Mouse (Mus musculus): Measurements from ENCODE around the gene Cabp7.

DNA sequence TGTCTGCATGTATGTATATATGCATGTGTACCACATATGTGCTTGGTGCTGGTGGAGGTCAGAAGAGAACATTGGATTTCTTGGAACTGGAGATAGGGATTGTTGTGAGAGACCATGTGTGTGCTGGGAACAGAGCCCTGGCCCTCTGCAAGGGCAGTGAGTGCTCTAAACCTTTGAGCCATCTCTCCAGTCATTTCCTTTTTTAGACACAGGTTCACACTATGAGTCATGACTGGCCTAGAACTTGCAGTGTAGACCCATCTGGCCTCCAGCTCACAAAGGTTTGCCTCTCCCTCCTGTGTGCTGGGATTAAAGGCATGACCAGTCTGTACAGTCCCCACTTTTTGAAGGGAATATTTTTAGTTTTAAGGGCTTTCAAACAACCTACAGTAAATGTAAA is 33.8 kb downstream of the Cabp7 start:
- no peak for TF ChIP-seq CTCF (conservative IDR thresholded peaks at IDR 0.05 in 1 of 2, IDR thresholded peaks at IDR 0.05 in 1 of 2; ENCODE audit: low read depth in 2 of 2, low read length in 2 of 2)
- TF ChIP-seq USF2 (conservative IDR thresholded peaks at IDR 0.05; ENCODE audit: low read depth, low read length) = no peak
- TF ChIP-seq MAFK (IDR thresholded peaks at IDR 0.05; ENCODE audit: insufficient replicate concordance, low read length) = no peak
- TF ChIP-seq SIN3A (IDR thresholded peaks at IDR 0.05; ENCODE audit: low read length) = no peak
- TF ChIP-seq MXI1 (IDR thresholded peaks at IDR 0.05; ENCODE audit: low read depth, low read length) = no peak
- no peak for TF ChIP-seq USF1 (IDR thresholded peaks at IDR 0.05; ENCODE audit: low read depth, low read length)
- no peak for TF ChIP-seq POLR2A (IDR thresholded peaks at IDR 0.05; ENCODE audit: low read depth, low read length)
- TF ChIP-seq ELF1 (IDR thresholded peaks at IDR 0.05; ENCODE audit: low read depth, low read length) = no peak
- no peak for TF ChIP-seq TCF12 (IDR thresholded peaks at IDR 0.05; ENCODE audit: low read depth, low read length)
- TF ChIP-seq JUND (conservative IDR thresholded peaks at IDR 0.05; ENCODE audit: low read depth, low read length) = peak; percentile 83
- peak; percentile 68 for TF ChIP-seq EP300 (IDR thresholded peaks at IDR 0.05; ENCODE audit: low read length)
- TF ChIP-seq KAT2A (IDR thresholded peaks at IDR 0.05; ENCODE audit: insufficient replicate concordance, low read length) = no peak
